Mouse (Mus musculus) embryo, embryonic 9.5 days (tissue): Measurements from ENCODE around the gene Vmn1r196.
"Not testable (repeated sequence)": the region's sequence is repeated elsewhere in the genome, so short reads cannot be mapped to it uniquely, and the experiment has no call there.

Source experiments
- DNase-seq: peaks from one replicate; pipeline ENCODE4 v3.0.0-alpha.2; 2017; ENCODE audit errors: extremely low spot score

The Vmn1r196 gene

GRCm38 (mm10) chr13:22289620-22290019, at the start of gene Vmn1r196:
Gene Vmn1r196 (plus strand): TSS chr13:22289920.
- DNase-seq: no peak

DNA sequence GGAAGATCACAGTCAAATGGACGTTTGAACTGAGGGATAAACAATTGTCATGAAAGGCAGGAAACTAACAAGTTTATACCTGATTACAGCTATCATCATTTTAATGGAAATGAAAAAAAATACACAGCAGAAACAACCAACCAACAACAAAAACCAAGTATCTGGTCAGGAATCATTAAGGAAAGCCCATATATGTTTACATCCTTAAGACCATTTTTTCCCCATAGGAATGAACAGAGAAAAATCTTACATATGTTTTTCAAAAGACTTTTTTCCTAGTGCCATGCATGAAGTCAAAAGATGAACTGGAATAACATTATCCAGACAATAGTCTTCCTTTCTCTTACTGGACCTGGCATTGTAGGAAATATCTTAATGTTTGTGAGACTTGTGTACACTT, 45.8 kb upstream of the Vmn1r196 start, which contains the start of gene Vmn1r194:
Vmn1r194 (plus strand) TSS at position 301 of the 400 bp plus-strand sequence.
- DNase-seq: no peak

DNA sequence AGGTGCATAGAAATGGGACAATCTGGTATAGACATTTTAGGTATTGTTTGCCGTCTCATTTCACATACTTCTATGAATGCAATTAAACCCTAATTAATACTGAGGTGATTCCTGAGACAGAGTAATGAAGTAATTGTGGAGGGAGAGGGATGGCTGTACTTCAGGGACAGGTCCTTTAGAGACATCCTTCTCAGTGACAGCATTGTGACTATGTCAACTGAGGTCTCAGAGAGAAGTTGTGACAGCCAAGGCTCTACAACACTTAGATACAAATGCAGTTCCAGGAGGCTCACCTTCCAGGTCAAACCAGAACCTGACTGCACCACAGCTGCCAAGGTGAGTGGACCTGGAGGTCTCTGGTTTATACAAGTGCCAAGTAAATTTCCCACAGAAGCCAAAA, 19.5 kb upstream of the Vmn1r196 start, which contains the start of gene Vmn1r195:
Vmn1r195 (plus strand) TSS at position 301 of the 400 bp plus-strand sequence.
- not testable (repeated sequence) for DNase-seq

- no peak for DNase-seq
These were observed 18.0 kb upstream of the Vmn1r196 start for GRCm38 (mm10) chr13:22271721-22272120.

DNA sequence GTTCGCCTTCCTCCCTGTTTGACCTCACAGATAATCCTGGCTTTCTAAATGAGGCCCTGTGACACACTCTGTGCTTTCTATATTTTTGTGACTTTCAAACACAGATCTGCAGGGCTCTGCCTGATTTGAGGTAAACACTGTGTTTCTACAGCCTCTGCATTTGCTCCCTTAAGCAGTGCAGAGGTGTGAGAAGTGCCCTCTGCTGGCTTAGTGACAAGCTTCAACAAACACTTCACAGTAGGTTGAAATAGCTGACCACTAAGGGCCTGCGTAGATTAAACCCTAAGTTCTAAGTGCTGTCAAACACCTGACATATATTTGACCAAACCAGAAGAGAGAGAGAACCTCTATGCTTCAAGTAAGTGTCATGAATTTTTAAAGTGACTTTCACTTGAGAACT, 5.1 kb upstream of the Vmn1r196 start:
- DNase-seq: no peak

- not testable (repeated sequence) for DNase-seq
These were observed 18.4 kb downstream of the Vmn1r196 start for GRCm38 (mm10) chr13:22308075-22308474.

GRCm38 (mm10) chr13:22315361-22315760, 25.6 kb downstream of the Vmn1r196 start:
- no peak for DNase-seq

DNA sequence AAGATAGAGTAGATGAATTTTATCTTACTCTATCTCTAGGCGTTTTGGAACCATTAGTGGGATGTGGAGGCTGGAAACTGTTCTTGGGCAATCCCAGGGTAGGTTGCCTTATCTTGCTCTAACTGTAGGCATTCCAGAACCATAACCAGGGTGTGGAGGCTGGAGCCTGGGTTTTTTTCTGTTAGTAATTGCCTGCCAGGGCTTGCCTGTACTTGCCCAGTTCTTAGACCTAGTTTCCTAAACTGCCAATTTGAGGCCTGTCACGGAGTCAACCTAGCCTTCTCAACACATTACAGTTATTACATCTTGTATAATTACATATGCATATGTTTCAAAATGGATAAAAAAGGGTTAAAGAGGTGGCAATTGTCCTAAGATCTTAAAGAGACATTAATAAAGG, 27.6 kb downstream of the Vmn1r196 start:
- DNase-seq: no peak

DNA sequence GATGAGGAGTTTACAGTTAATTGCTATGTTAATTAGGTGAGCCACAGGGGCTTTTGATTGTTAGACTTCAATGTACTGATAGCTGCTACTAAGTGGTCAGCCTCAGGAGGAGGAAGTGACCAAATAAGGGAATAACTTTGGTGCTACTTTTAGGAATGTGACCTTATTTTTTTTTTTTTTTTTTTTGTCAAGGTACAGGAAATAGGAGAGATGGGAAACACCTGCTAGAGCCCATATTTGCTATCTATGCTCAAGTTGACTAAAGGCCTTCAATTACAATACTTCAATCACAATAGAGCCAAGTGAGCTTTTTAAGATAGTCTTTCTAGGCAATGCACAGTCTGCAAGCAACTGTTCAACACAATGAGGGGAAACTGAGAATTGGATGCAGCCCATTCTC, 30.4 kb downstream of the Vmn1r196 start:
- DNase-seq: no peak

DNA sequence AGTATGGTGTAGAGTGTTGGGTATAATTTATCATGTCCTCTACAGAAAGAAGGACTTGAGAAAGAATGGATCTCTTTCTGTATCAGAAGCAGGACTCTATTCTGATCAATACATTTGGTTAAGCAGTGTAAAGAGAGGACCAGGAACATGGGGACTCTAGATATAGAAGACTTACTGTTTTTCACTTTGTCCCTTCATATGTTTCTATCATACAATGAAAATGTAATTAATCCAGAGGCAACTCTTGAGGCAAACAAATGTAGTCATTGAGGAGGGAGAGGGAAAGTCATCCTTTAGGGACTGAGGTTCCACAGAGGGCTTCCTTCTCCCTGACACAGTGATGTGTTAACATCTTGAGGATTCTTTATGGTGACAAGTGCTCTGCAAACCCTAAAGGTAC, 34.6 kb downstream of the Vmn1r196 start, which contains the start of gene Vmn1r197:
Vmn1r197 (plus strand) TSS at position 301 of the 400 bp plus-strand sequence.
- no peak for DNase-seq

DNA sequence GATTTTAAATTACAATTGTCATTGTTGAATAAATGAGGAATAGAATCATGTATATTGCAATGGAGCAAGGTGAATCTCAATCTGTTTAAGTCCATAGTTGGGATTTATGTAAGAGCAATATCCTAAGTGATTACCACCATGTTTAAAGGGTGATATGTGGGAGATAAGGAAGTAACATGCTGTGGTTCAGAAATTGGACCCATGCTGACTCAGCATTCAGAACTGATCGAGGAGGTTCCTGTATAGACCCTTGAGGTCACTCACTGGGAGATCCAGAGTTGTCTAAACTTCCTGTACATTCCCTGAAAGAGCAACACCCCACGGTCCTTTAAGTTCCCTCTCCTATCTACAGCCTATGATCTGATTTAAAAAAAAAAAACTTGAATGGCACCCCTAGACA, 43.5 kb downstream of the Vmn1r196 start:
- DNase-seq: no peak

DNA sequence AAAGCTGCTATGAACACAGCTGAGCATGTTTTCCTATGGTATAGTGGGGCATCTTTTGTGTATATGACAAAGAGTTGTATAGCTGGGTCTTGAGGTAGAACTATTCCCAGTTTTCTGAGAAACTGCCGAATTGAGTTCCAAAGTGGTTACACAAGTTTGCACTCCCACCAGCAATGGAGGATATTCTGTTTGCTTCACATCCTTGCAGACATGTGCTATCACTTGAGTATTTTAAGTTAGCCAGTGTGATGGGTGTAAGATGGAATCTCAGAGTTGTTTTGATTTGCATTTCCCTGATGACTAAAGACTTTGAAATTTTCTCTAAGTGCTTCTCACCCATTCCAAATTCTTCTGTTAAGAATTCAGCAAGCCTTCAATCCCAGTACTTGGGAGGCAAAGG, 45.8 kb downstream of the Vmn1r196 start:
- DNase-seq: no peak
